Mouse (Mus musculus) frontal cortex, adult (tissue): Measurements from ENCODE around the gene Asic2.

Experiments
- ATAC-seq: cut with Nextera tagmentation; 2 replicates; pipeline ENCODE4 v1.9.2; 2017; ENCODE audit warnings: mild to moderate bottlenecking, moderate library complexity, mixed read lengths; ENCODE audit not compliant: low TSS enrichment

The Asic2 gene

GRCm38 (mm10) chr11:81750016-81750415, 218.2 kb downstream of the Asic2 start:
- ATAC-seq, result no peak

GRCm38 (mm10) chr11:81738995-81739394, 229.3 kb downstream of the Asic2 start:
- ATAC-seq, result no peak

- no peak for ATAC-seq
Observed at GRCm38 (mm10) chr11:81737777-81738176, 230.5 kb downstream of the Asic2 start.

DNA sequence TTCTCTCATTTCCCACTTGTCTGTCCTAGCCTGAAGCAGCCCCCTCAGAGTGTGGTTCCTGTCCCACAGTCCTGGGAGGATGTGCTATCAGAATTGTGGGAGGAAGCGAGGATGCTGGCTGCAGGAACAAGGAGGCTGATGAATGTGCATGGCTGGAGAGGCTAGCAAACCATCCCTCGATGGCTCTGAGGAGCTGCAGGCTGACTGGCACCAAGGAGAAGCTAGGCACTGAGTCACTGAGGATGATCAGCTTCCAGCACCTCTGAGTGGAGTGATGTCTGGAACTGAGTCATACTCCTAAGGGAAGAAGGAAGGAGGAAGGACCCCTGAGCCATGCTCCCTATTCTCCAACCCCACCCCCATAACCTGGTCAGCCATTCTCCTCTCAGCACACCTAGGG, 246.2 kb downstream of the Asic2 start:
- peak; percentile 92 for ATAC-seq

- no peak for ATAC-seq
Observed at GRCm38 (mm10) chr11:81714801-81715200, 253.5 kb downstream of the Asic2 start.

GRCm38 (mm10) chr11:81706996-81707395, 261.3 kb downstream of the Asic2 start:
- ATAC-seq, result no peak

- ATAC-seq, result no peak
Observed at GRCm38 (mm10) chr11:81698008-81698407, 270.2 kb downstream of the Asic2 start.

DNA sequence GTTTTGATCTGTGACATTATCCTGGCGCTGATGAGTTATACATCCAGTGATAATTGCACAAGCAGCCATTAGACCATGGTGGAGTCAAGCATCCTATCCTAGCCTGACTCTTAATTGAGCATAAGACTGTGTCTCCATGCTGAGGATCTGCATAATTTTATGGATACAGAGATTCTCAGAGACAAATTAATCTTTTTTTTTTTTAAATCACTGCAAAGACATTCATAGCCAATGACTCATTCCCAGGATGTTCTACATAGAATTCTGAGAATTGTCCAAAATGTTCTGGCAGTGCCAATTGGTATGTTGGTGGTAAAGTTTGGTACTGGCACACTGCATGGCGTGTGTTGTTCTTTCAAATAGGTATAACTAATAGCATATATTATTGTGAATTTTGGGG, 272.8 kb downstream of the Asic2 start:
- ATAC-seq, result peak; percentile 77

GRCm38 (mm10) chr11:81680511-81680910, 287.7 kb downstream of the Asic2 start:
- ATAC-seq, result peak; percentile 38; the same call in 1 of the 2 replicates

- no peak for ATAC-seq
Observed at GRCm38 (mm10) chr11:81671724-81672123, 296.5 kb downstream of the Asic2 start.

GRCm38 (mm10) chr11:81670436-81670835, 297.8 kb downstream of the Asic2 start:
- peak; percentile 97 for ATAC-seq

DNA sequence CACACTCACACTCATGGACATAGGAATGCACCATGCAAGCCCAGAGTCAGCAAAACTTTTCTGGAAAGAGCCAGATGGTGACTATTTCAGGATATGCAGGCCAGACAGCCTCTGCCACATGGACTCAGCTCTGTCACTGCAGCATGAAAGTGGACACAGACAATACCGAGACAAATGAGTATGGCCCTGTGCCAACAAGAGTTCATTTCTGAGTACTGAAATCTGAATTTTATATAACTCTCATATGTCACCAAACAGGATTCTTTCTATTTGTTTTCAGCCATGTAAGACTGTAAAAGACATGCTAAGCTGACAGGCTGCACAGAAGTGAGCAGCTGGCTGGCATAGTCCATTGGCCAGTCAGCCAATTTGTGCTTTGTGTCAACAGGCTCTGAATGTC, 309.4 kb downstream of the Asic2 start:
- ATAC-seq, result peak; percentile 76

DNA sequence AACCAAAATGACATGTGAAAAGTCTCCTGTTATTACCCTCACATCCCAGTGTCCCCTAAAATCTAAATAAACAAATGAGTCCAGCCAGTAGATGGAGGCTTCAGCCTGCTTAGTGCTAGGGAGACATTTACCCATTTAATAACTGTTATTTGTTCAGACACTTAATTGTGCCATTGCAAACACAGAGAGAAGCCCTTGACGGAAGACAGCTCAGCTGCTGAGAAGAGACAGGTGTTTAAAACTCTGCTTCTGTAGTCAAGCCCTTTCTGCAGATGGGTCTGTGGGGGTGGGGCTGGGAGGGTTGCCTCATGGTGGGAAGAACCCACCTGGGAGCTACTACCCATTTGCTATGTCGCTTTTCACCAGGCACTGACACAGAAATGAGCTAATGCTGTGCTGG, 311.1 kb downstream of the Asic2 start:
- ATAC-seq, result no peak

DNA sequence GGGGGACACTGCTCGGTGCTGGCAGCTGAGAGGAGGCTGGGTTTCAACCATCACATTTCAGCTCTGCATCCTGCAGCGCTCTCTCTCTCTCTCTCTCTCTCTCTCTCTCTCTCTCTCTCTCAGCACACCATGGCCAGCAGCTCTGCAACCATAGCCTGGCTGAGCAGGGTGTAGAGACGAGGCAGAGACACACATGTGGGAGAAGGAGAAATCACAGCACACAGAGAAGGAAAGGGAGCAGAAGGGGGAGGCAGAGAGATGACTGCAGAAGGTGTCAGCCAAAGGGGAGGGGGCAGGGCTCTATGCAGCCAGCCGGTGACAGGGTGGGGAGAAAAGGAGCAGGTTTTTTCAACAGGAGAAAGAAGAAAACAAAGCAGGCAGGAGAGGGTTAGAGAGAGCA, 320.4 kb downstream of the Asic2 start:
- ATAC-seq, result peak; percentile 86

DNA sequence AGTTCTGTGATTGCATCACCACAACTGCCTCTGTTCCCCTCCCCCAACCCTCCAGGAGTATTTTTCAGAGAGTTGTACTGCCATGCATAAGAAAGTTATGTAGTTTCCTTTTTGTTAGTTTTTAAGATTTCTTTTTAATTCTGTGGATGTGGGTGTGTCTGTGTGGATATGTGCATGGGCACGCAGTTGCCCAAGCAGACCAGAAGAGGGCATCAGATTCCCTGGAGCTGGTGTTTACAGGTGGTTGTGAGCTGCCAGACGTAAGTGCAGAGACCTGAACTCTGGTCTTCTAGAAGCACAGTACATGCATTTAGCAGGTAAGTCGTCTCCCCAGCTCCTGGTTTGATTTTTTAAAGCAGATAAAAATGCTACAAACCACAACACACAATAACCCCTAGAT, 322.7 kb downstream of the Asic2 start:
- ATAC-seq, result no peak

- ATAC-seq, result no peak
Observed at GRCm38 (mm10) chr11:81636356-81636755, 331.9 kb downstream of the Asic2 start.

DNA sequence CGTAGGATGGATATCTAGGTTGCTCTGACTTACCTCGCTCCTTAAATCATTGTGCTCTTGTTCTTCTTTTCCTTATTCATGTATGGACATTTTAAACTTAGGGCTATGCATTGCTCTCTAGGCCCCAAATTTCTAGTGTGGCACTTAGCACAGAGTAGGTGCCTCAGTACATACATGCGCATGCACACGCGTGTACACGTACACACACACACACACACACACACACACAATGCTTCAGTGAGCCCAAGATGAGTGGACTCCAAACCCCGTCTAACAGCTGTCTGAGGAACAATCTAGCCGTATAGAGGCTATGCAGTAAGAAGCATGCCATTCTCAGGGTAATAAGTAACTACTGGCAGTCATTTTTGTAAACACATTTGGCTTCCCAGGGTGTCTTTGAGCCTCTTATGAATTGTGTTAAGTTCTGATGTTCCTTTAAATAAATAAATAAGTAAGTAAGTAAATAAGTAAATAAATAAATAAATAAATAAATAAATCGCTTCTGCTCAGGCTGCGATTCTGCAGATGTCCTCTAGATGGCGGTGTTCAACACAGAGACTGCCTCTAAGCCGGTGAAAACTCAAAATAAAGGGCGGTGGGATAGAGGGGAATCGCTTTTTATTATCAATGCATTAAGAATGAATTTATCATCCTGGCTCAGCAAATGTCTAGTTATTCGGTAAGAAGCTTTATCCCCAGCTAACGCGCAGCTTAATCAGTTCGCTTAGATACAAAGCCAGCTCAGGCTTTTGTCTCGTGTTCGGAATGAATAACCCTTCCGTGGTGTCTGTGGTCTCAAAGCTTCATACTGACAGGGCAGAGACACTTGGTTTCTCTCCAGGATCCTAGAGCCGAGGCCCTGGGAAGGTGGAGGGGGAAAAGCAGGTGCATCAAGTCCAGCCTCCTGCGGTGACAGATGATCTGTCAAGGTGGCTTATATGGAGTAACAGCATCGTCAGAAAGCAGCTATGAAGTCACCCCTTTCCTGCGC, 333.6 kb downstream of the Asic2 start:
- ATAC-seq, result peak; percentile 31; the same call in 1 of the 2 replicates

- ATAC-seq, result no peak
Observed at GRCm38 (mm10) chr11:81625199-81625598, 343.1 kb downstream of the Asic2 start.

DNA sequence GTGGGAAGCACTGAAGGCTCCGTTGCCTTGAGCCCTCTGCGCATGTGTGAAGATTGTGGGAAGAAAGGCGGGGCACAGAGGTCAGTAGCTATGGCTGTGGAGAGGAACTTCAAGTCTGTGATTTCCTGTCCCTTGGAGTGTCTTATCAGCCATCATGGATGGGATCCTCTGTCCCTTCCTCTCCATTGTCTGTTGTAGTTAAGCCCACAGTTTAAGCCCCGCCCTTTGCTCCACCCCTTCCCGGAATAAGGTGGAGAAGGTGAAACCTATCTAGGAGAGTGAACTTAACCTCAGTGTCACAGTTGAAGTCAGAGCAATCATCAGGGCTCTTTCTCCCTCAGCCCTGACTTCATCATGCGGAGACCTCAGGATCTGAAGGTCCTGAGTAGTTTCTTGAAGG, 347.7 kb downstream of the Asic2 start:
- no peak for ATAC-seq

- no peak for ATAC-seq
Observed at GRCm38 (mm10) chr11:81616437-81616836, 351.8 kb downstream of the Asic2 start.

DNA sequence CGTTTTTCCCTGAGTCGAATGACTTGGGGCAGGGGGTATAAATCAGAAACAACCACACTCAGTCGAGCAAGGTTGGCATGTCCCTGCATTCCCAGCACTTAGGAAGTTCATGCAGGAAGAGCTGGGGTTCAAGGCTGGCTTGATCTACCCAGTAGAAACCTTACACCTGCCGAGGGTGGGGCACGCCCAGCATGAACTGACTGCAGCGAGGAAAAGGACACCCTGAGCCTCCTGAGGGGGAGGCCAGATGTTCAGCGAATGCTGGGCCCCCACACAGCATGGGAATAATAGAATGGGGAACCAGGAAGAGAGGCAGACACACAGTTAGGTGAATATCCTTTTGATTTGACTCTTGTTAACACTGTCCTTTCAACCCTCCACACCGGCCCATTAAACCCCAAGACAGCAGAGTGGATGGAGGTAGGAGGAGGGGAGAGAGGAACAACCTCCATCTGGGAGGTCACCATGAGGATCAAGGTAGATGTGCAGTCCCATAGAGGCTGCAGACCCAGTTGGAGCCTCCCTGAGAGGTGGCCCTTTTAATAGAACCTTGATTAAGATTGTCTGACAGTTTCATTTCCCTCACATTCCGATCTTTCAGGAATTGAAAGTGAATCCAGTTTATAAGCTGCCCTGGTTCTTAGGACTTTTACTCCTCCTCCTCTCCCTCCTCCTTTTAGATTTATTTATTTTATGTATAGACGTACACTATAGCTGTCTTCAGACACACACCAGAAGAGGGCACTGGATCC, 354.2 kb downstream of the Asic2 start:
- no peak for ATAC-seq

DNA sequence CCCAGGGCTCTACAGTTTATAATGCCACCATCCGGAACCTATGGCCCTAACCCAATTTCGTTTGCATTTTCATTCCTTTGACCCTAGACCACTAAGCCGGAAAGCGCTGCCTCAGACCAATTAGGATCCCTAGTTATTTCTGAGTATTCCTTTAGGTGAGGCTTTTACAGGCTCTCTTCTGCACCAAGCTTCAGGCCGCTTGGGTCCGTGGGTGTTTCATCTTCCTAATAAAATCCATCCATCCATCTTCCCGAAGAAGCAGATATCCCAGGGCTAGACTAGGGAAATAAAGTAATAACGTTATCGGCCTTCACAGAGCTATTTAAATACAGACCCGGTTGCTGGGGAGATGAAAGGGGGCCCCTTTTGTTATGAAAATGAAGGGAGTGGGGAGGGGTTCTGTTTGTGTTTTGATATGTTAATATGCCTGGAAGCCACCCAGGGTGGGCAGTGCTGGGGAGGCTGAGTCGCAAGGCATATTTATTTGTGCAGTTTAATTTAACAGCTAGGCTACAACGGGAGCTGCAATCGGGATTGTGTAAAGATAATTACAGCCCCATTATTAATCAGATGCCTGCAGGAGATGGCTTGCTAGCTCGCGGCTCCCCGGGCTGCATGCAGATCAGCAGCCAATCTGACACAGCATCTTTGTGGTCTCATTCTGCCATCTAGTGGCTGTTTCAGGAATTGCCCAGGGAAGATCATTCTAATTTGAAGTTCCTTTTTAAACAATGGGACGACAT, 355.3 kb downstream of the Asic2 start:
- peak; percentile 54 for ATAC-seq
